ENCODE assay signal across 11 mouse cellular contexts in genomic region chr15:80127191-80127590, GRCm38 (mm10). TPM values are rescaled to one million over a fixed set of nuclear protein-coding genes. Genes with fewer than 3 reads are reported as not detected.
DNase-seq lines count a peak whose midpoint lies in the region; ATAC-seq and TF ChIP-seq lines count a peak whose summit lies in the region.
"Had no signal": no experiment of that assay in that cellular context is flagged by ENCODE, and none has a peak within 500 bp of the region (broad histone marks: within the 10 kb centered on the region; RNA-seq: fewer than 3 reads in every experiment).

No protein-coding gene starts in this region.

- 67% methylated on average over 1 of the region's 1 CpGs for WGBS in kidney, postnatal 0 days
- 13% methylated on average over 1 of the region's 1 CpGs for WGBS in liver, embryonic 15.5 days (ENCODE audit: insufficient replicate concordance)
- WGBS in hindbrain, embryonic 14.5 days: 63% methylated on average over 1 of the region's 1 CpGs

- dilution Hi-C loops in CH12.LX (cut with MboI; ENCODE audit: extremely low pct_ligation_motif_present, extremely low pct_unique_long_range_greater_than_20kb, low sequenced_read_pairs): no loop called here

- H3K4me3 ChIP-seq in kidney, postnatal 0 days (replicated peaks; ENCODE audit: low read depth, low read length): no peak overlapping the region
- no peak overlapping the region for H3K4me3 ChIP-seq in CH12.LX (replicated peaks in 1 of 3; ENCODE audit: low read depth in 2 of 3, low read length in 2 of 3, poor library complexity in 1 of 3)
- H3K4me3 ChIP-seq in liver, embryonic 15.5 days (replicated peaks): no peak overlapping the region
- H3K4me3 ChIP-seq in hindbrain, embryonic 14.5 days (replicated peaks; ENCODE audit: low read length): no peak overlapping the region
- H3K4me3 ChIP-seq: heart, embryonic 15.5 days had no signal

- no peak for ATAC-seq in kidney, postnatal 0 days (replicated peaks; ENCODE audit: low FRiP score, low read depth)
- no peak for ATAC-seq in liver, embryonic 15.5 days (ENCODE audit: insufficient read depth)
- no peak for ATAC-seq in hindbrain, embryonic 14.5 days (ENCODE audit: low FRiP score)

- no peak for TF ChIP-seq POLR2A in CH12.LX (IDR thresholded peaks at IDR 0.05; ENCODE audit: low read depth, low read length)

- no peaks in the 10 kb centered on the region for H3K79me2 ChIP-seq in CH12.LX (replicated peaks; ENCODE audit: control insufficient read depth, extremely low read depth, insufficient read depth, poor library complexity, severe bottlenecking)

- H3K27ac ChIP-seq in kidney, postnatal 0 days: no peak overlapping the region
- no peak overlapping the region for H3K27ac ChIP-seq in CH12.LX (ENCODE audit: insufficient read depth, low read depth)
- H3K27ac ChIP-seq in liver, embryonic 15.5 days (replicated peaks): peak overlapping the region; percentile 48; the same call in 1 of the 2 replicates
- H3K27ac ChIP-seq in hindbrain, embryonic 14.5 days: no peak overlapping the region
- H3K27ac ChIP-seq: heart, embryonic 15.5 days had no signal

- in situ Hi-C loops in CH12.LX (cut with MboI; ENCODE audit: low pct_ligation_motif_present, low pct_unique_long_range_greater_than_20kb, low sequenced_read_pairs): no loop called here

- no peak overlapping the region for H3K4me2 ChIP-seq in kidney, postnatal 0 days (ENCODE audit: low read length)
- H3K4me2 ChIP-seq in CH12.LX (ENCODE audit: insufficient read depth, low read depth, poor library complexity, severe bottlenecking): no peak overlapping the region
- H3K4me2 ChIP-seq in liver, embryonic 15.5 days: no peak overlapping the region
- H3K4me2 ChIP-seq in hindbrain, embryonic 14.5 days (replicated peaks): no peak overlapping the region
- H3K4me2 ChIP-seq: heart, embryonic 15.5 days had no signal

- TF ChIP-seq RAD21 in CH12.LX (IDR thresholded peaks at IDR 0.05; ENCODE audit: low read depth, low read length): peak; percentile 24

- no peaks in the 10 kb centered on the region for H3K4me1 ChIP-seq in kidney, postnatal 0 days (replicated peaks; ENCODE audit: insufficient read depth, low read length)
- H3K4me1 ChIP-seq in CH12.LX (ENCODE audit: control insufficient read depth in 1 of 2, insufficient read depth in 2 of 2): no peaks in the 10 kb centered on the region
- H3K4me1 ChIP-seq in liver, embryonic 15.5 days (replicated peaks): peaks cover 50% of the 10 kb centered on the region
- no peaks in the 10 kb centered on the region for H3K4me1 ChIP-seq in hindbrain, embryonic 14.5 days (replicated peaks; ENCODE audit: control insufficient read depth, insufficient read depth, low read length)
- H3K4me1 ChIP-seq: heart, embryonic 15.5 days had no signal

- peak; percentile 57 for DNase-seq in kidney, postnatal 0 days (ENCODE audit: low spot score)
- DNase-seq in kidney, postnatal 25 days: no peak
- DNase-seq in CH12.LX (ENCODE audit: extremely low read depth) (peak; percentile 36), R1 (ENCODE audit: low read depth, low spot score) (peak; percentile 49)
- DNase-seq in hindbrain, embryonic 14.5 days (ENCODE audit: low spot score): no peak
- no peak for DNase-seq in adrenal gland, postnatal 25 days
- DNase-seq: kidney, adult 9 months; lung, postnatal 14 days; right cerebral cortex, postnatal 14 days had no signal

- no peaks in the 10 kb centered on the region for H3K27me3 ChIP-seq in kidney, postnatal 0 days (ENCODE audit: insufficient read depth, low read length)
- H3K27me3 ChIP-seq in CH12.LX (replicated peaks): no peaks in the 10 kb centered on the region
- no peaks in the 10 kb centered on the region for H3K27me3 ChIP-seq in liver, embryonic 15.5 days
- H3K27me3 ChIP-seq in hindbrain, embryonic 14.5 days (ENCODE audit: control insufficient read depth, insufficient read depth, low read length): no peaks in the 10 kb centered on the region
- H3K27me3 ChIP-seq: heart, embryonic 15.5 days had no signal

- no peak overlapping the region for H3K9ac ChIP-seq in kidney, postnatal 0 days (ENCODE audit: low read depth, low read length)
- no peak overlapping the region for H3K9ac ChIP-seq in CH12.LX (ENCODE audit: insufficient read depth, low read depth)
- no peak overlapping the region for H3K9ac ChIP-seq in liver, embryonic 15.5 days
- H3K9ac ChIP-seq in hindbrain, embryonic 14.5 days: no peak overlapping the region
- H3K9ac ChIP-seq: heart, embryonic 15.5 days had no signal

- no peak for TF ChIP-seq EP300 in CH12.LX (IDR thresholded peaks at IDR 0.05; ENCODE audit: low read length)

- peak; percentile 53 for TF ChIP-seq CTCF in kidney, postnatal 0 days (IDR thresholded peaks at IDR 0.05; ENCODE audit: low read depth)
- peak in 1 of 2 experiments; percentile 65; a peak in 2 of 4 replicates for TF ChIP-seq CTCF in CH12.LX (conservative IDR thresholded peaks at IDR 0.05 in 1 of 2, IDR thresholded peaks at IDR 0.05 in 1 of 2; ENCODE audit: low read depth in 2 of 2, low read length in 2 of 2)

- no peaks in the 10 kb centered on the region for H3K36me3 ChIP-seq in kidney, postnatal 0 days (ENCODE audit: insufficient read depth, low read length)
- no peaks in the 10 kb centered on the region for H3K36me3 ChIP-seq in CH12.LX (replicated peaks in 1 of 2; ENCODE audit: control insufficient read depth in 1 of 2, insufficient read depth in 1 of 2, low read length in 1 of 2)
- no peaks in the 10 kb centered on the region for H3K36me3 ChIP-seq in liver, embryonic 15.5 days (replicated peaks)
- H3K36me3 ChIP-seq in hindbrain, embryonic 14.5 days (replicated peaks; ENCODE audit: control insufficient read depth, insufficient read depth): no peaks in the 10 kb centered on the region
- H3K36me3 ChIP-seq: heart, embryonic 15.5 days had no signal

- no peaks in the 10 kb centered on the region for H3K9me3 ChIP-seq in kidney, postnatal 0 days (replicated peaks; ENCODE audit: low read length)
- H3K9me3 ChIP-seq in CH12.LX (replicated peaks; ENCODE audit: low read length): no peaks in the 10 kb centered on the region
- no peaks in the 10 kb centered on the region for H3K9me3 ChIP-seq in liver, embryonic 15.5 days (replicated peaks)
- no peaks in the 10 kb centered on the region for H3K9me3 ChIP-seq in hindbrain, embryonic 14.5 days (ENCODE audit: control insufficient read depth, low read length)
- H3K9me3 ChIP-seq: heart, embryonic 15.5 days had no signal

TF ChIP-seq in CH12.LX, 34 proteins besides CTCF, POLR2A, EP300 and RAD21:
- TF ChIP-seq GABPA (IDR thresholded peaks at IDR 0.05; ENCODE audit: insufficient replicate concordance, low read depth, low read length): no peak
- no peak for TF ChIP-seq NELFE (IDR thresholded peaks at IDR 0.05; ENCODE audit: low read depth, low read length)
- TF ChIP-seq SMC3 (IDR thresholded peaks at IDR 0.05; ENCODE audit: low read depth, low read length): peak; percentile 60
- TF ChIP-seq ELF1 (IDR thresholded peaks at IDR 0.05; ENCODE audit: low read depth, low read length): peak; percentile 46; the same call in 1 of the 2 replicates
- no peak for TF ChIP-seq RCOR1 (conservative IDR thresholded peaks at IDR 0.05; ENCODE audit: low read depth, low read length)
- TF ChIP-seq POLR2AphosphoS2 (IDR thresholded peaks at IDR 0.05; ENCODE audit: low read depth, low read length): no peak
- no peak for TF ChIP-seq PAX5 (IDR thresholded peaks at IDR 0.05; ENCODE audit: low read length)
- no peak for TF ChIP-seq SIN3A (IDR thresholded peaks at IDR 0.05; ENCODE audit: low read length)
TF ChIP-seq in CH12.LX: peak in this region for 2.

RNA-seq across cellular contexts. Expression of gene Tab1, which starts 5.7 kb away (rescaled TPM):
- polyA plus RNA-seq in kidney, postnatal 0 days (2015; fragmentation: Nextera tagmentation; extraction: Ambion mirVana): 27.7 and 31.8 TPM in 2 replicates
- total RNA-seq in CH12.LX (2012; rRNA removed): 15.1 and 17.7 TPM in 2 replicates
- 10.4 and 12.0 TPM in 2 replicates for total RNA-seq in CH12.LX (2014; rRNA removed)
- polyA plus RNA-seq in CH12.LX (2012; ENCODE audit: insufficient read length, low read depth): 11.4 and 11.6 TPM in 2 replicates
- polyA plus RNA-seq in liver, embryonic 15.5 days (2015; fragmentation: Nextera tagmentation; extraction: Ambion mirVana): 11.0 and 12.7 TPM in 2 replicates
- 32.2 and 36.1 TPM in 2 replicates for polyA plus RNA-seq in hindbrain, embryonic 14.5 days (2014; fragmentation: Nextera tagmentation; extraction: Ambion mirVana)
- total RNA-seq in adrenal gland, postnatal 25 days (2021): 20.5 and 26.7 TPM in 2 replicates

RNA-seq across cellular contexts. Expression of gene Rpl3, which starts 35.5 kb away (rescaled TPM):
- 970 and 975 TPM in 2 replicates for polyA plus RNA-seq in kidney, postnatal 0 days (2015; fragmentation: Nextera tagmentation; extraction: Ambion mirVana)
- total RNA-seq in CH12.LX (2012; rRNA removed): 3,351 and 3,819 TPM in 2 replicates
- total RNA-seq in CH12.LX (2014; rRNA removed): 2,106 and 2,198 TPM in 2 replicates
- 2,552 and 2,592 TPM in 2 replicates for polyA plus RNA-seq in CH12.LX (2012; ENCODE audit: insufficient read length, low read depth)
- polyA plus RNA-seq in liver, embryonic 15.5 days (2015; fragmentation: Nextera tagmentation; extraction: Ambion mirVana): 539 and 552 TPM in 2 replicates
- 685 and 734 TPM in 2 replicates for polyA plus RNA-seq in hindbrain, embryonic 14.5 days (2014; fragmentation: Nextera tagmentation; extraction: Ambion mirVana)
- 485 and 642 TPM in 2 replicates for total RNA-seq in adrenal gland, postnatal 25 days (2021)

RNA-seq across cellular contexts. Expression of gene Syngr1, which starts 36.1 kb away (rescaled TPM):
- polyA plus RNA-seq in kidney, postnatal 0 days (2015; fragmentation: Nextera tagmentation; extraction: Ambion mirVana): 21.8 and 24.1 TPM in 2 replicates
- total RNA-seq in CH12.LX (2012; rRNA removed) (10.7 and 14.8 TPM in 2 replicates), CH12.LX (2014; rRNA removed) (6.0 and 9.7 TPM in 2 replicates)
- polyA plus RNA-seq in CH12.LX (2012; ENCODE audit: insufficient read length, low read depth): 7.0 and 11.3 TPM in 2 replicates
- 12.7 and 13.0 TPM in 2 replicates for polyA plus RNA-seq in liver, embryonic 15.5 days (2015; fragmentation: Nextera tagmentation; extraction: Ambion mirVana)
- 37.0 and 38.7 TPM in 2 replicates for polyA plus RNA-seq in hindbrain, embryonic 14.5 days (2014; fragmentation: Nextera tagmentation; extraction: Ambion mirVana)
- 22.2 and 27.6 TPM in 2 replicates for total RNA-seq in adrenal gland, postnatal 25 days (2021)

RNA-seq across cellular contexts. Expression of gene Mgat3, which starts 46.3 kb away (rescaled TPM):
- 6.7 and 7.4 TPM in 2 replicates for polyA plus RNA-seq in kidney, postnatal 0 days (2015; fragmentation: Nextera tagmentation; extraction: Ambion mirVana)
- 0.13 and 0.21 TPM in 2 replicates for total RNA-seq in CH12.LX (2012; rRNA removed)
- 0.15 and 0.36 TPM in 2 replicates for total RNA-seq in CH12.LX (2014; rRNA removed)
- polyA plus RNA-seq in CH12.LX (2012; ENCODE audit: insufficient read length, low read depth): 0.05 and 0.09 TPM in 2 replicates
- polyA plus RNA-seq in liver, embryonic 15.5 days (2015; fragmentation: Nextera tagmentation; extraction: Ambion mirVana): 0.54 and 0.55 TPM in 2 replicates
- polyA plus RNA-seq in hindbrain, embryonic 14.5 days (2014; fragmentation: Nextera tagmentation; extraction: Ambion mirVana): 22.3 and 24.5 TPM in 2 replicates
- total RNA-seq in adrenal gland, postnatal 25 days (2021): 5.9 and 7.4 TPM in 2 replicates

Comparison
In these comparisons a context has a peak if more than half of its experiments do, and no peak if none do; other contexts are left out.
1. DNase-seq: peak in kidney, postnatal 0 days (single experiment), CH12.LX (single experiment) and R1 (single experiment); none in kidney, postnatal 25 days (0 of 2), hindbrain, embryonic 14.5 days (single experiment) and adrenal gland, postnatal 25 days (single experiment).